Mouse (Mus musculus) neural tube, embryonic 12.5 days (tissue): ENCODE measurements at regions not wholly inside any gene's neighbourhood (a gene's known extent, or its start where the extent isn't known, plus 50 kb on each side); places are given as distances from the start of the nearest gene placed in this dataset.
A peak's percentile ranks its signal among the peaks of the same experiment; 100 is the strongest.

ENCODE experiments used
- ATAC-seq: fragments of 200-750 bp; cut with Nextera tagmentation; 2 replicates; pipeline ENCODE4 v1.8.0; 2017; ENCODE audit warnings: low read depth, mild to moderate bottlenecking, moderate TSS enrichment, moderate library complexity; ENCODE audit not compliant: low FRiP score
- H3K27ac ChIP-seq: fragments of 300-500 bp; sonication (generic); 2 replicates; pipeline ENCODE4 v1.5.1; 2016
- H3K27me3 ChIP-seq: fragments of 300-500 bp; sonication (generic); replicated peaks from 2 replicates; pipeline ENCODE4 v1.6.1; 2016; ENCODE audit warnings: mild to moderate bottlenecking
- H3K36me3 ChIP-seq: fragments of 300-500 bp; sonication (generic); 2 replicates; pipeline ENCODE4 v1.6.1; 2016; ENCODE audit warnings: mild to moderate bottlenecking
- H3K4me1 ChIP-seq: fragments of 300-500 bp; sonication (generic); 2 replicates; pipeline ENCODE4 v1.6.1; 2016
- H3K4me2 ChIP-seq: fragments of 300-500 bp; sonication (generic); replicated peaks from 2 replicates; pipeline ENCODE4 v1.6.1; 2016; ENCODE audit warnings: mild to moderate bottlenecking
- H3K4me3 ChIP-seq: fragments of 300-500 bp; sonication (generic); 2 replicates; pipeline ENCODE4 v1.5.1; 2016
- H3K9ac ChIP-seq: fragments of 300-500 bp; sonication (generic); 2 replicates; pipeline ENCODE4 v1.6.1; 2016; ENCODE audit warnings: mild to moderate bottlenecking
- H3K9me3 ChIP-seq: fragments of 300-500 bp; sonication (generic); 2 replicates; pipeline ENCODE4 v1.6.1; 2016; ENCODE audit warnings: mild to moderate bottlenecking
- WGBS: fragments of 180-500 bp; shearing (Covaris S2); methylation state at CpG from one replicate; pipeline ENCODE4 v1.1.7; 2016; 5-methylcytosine and 5-hydroxymethylcytosine counted together

DNA sequence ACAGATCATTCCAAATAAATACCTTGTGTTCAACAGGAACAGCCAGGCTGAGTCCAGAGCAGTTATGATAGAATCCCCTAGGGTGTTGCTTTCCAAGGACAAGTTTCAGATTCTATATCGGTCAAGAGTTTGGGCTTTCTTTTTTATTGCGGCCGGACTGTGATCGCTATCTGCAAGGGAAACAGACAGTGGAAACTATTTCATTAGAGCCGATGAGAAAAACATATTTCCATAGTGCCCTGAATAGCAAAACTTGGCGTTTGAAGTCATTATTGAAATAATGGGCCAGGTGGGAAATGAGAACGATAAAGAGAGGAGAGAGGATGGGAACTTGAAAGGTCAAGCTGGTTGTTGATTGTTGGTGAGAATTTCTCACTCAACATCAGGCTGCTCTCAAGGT, 282.4 kb upstream of the Gm12728 start:
- H3K9ac ChIP-seq: no peak overlapping the region
- ATAC-seq: no peak
- no peaks in the 10 kb centered on the region for H3K4me1 ChIP-seq
- no peak overlapping the region for H3K27ac ChIP-seq
- H3K4me3 ChIP-seq: no peak overlapping the region
- WGBS: 89% methylated on average over 7 of the region's 7 CpGs
- H3K9me3 ChIP-seq: no peaks in the 10 kb centered on the region
- H3K4me2 ChIP-seq: no peak overlapping the region
- H3K36me3 ChIP-seq: no peaks in the 10 kb centered on the region
- no peaks in the 10 kb centered on the region for H3K27me3 ChIP-seq

DNA sequence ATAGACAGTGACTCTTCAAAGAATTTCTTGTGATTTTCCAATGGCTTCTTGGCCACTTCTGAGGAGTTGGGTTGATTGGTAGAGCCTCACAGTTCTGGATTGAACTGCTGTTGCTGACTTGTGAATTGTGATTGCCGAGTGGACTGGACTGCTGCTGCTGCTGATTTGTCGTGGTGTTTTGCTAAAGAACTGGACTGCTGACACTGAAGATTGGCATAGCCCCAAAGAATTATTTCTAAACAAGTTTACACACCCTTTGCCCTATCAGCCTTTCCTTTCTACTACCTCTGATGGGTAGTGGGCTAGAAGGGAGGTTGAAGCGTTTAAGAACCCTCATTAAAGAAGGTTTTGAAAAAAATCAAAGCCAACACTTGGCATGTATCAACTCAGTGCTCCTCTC, 280.6 kb upstream of the Gm12728 start:
- 90% methylated on average over 3 of the region's 3 CpGs for WGBS
- H3K4me1 ChIP-seq: no peaks in the 10 kb centered on the region

DNA sequence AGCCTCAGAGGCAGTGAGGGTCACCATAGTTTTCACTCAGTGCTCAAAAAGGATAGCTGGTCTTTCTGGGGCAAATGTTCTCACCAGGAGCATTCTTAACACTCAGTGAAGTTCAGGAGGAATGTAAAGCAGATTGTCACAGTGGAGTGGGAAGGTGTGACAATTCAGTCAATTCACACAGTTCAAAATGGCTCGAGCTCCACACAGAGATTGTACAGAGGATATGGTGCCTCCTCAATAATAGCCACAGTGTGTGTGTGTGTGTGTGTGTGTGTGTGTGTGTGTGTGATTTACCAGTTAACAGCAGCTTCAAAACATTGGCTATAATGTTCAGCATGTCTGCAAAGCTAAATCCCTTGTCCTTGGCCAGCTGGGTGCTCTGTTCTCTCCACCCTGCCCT, 279.3 kb upstream of the Gm12728 start:
- ATAC-seq: no peak
- Histone ChIP-seq H3K36me3 (no peaks in the 10 kb centered on the region), H3K27me3 (no peaks in the 10 kb centered on the region), H3K4me3 (no peak overlapping the region), H3K9me3 (no peaks in the 10 kb centered on the region), H3K9ac (no peak overlapping the region), H3K27ac (no peak overlapping the region), H3K4me1 (no peaks in the 10 kb centered on the region), H3K4me2 (no peak overlapping the region)
- WGBS: 78% methylated on average over 1 of the region's 1 CpGs

More for the DNA sequence above, 280.6 kb upstream of the Gm12728 start:
- no peak overlapping the region for H3K4me3 ChIP-seq
- H3K27ac ChIP-seq: no peak overlapping the region
- H3K27me3 ChIP-seq: no peaks in the 10 kb centered on the region
- ATAC-seq: no peak
- H3K4me2 ChIP-seq: no peak overlapping the region
- H3K36me3 ChIP-seq: no peaks in the 10 kb centered on the region
- H3K9me3 ChIP-seq: no peaks in the 10 kb centered on the region
- no peak overlapping the region for H3K9ac ChIP-seq

DNA sequence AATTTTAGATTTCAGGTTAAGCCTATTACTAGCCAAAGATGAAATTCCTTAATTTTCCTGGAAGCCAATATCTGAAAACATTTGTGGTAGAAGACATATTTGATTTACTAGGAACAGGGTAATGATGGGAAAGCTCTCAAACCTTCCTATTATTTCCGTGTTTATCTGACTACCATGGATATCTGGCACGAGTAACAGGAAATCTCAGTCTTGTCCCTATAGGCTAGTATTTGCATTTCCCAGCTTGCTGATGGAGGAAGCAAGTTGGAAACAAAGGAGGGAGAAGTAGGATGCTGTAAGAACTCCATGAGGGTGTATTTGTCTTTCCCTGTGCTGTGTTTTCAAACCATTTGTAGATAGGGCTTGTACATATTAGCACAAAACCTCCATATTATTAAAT, 264.5 kb upstream of the Gm12728 start:
- no peaks in the 10 kb centered on the region for H3K27me3 ChIP-seq
- H3K27ac ChIP-seq: no peak overlapping the region
- no peak for ATAC-seq
- no peak overlapping the region for H3K9ac ChIP-seq
- no peaks in the 10 kb centered on the region for H3K36me3 ChIP-seq
- H3K9me3 ChIP-seq: no peaks in the 10 kb centered on the region
- no peak overlapping the region for H3K4me3 ChIP-seq
- H3K4me2 ChIP-seq: no peak overlapping the region
- no peaks in the 10 kb centered on the region for H3K4me1 ChIP-seq
- WGBS: 80% methylated on average over 2 of the region's 2 CpGs

DNA sequence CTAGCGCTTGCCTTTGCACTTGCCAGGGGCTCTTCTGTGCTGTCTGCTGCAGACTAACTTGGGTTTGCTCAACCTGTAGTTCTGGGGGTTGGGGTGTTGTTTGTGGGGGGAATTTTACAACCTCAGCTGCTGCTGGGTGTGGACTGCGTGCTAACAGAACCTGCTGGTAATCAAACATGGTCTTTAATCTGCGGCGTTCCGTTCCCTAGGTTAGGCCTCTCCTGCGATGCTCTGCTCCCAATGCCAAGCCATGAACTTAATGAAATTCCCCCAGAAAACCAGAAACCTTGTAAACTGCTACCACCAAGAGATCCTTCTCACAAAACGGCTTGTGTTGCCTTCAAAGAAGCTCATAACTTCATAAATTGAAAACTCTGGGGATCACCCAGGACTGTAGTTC, 262.9 kb upstream of the Gm12728 start:
- Histone ChIP-seq H3K4me2 (no peak overlapping the region), H3K4me1 (no peaks in the 10 kb centered on the region), H3K9me3 (no peaks in the 10 kb centered on the region), H3K36me3 (no peaks in the 10 kb centered on the region), H3K27ac (no peak overlapping the region), H3K4me3 (no peak overlapping the region), H3K27me3 (no peaks in the 10 kb centered on the region), H3K9ac (no peak overlapping the region)
- WGBS: 84% methylated on average over 7 of the region's 7 CpGs
- ATAC-seq: no peak

DNA sequence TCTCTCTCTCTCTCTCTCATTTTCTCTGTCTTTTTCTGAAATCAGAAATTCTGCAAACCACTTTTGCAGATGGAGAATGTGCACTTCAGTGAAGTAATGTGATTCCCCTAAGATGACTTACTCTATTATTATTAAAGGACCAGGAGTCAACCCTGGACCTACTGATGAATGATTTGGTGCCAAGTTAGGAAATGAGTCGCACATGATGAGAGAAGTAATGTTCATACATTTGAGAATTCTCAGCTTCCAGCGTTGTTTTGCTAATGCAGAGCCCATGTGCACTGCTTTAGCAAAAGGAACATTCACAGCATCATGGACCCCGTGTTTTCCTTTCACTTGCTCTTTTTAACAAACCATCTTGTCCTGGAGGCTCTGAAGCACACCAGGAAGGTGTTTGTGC, 262.4 kb upstream of the Gm12728 start:
- no peak for ATAC-seq
- no peaks in the 10 kb centered on the region for H3K9me3 ChIP-seq
- no peaks in the 10 kb centered on the region for H3K4me1 ChIP-seq
- WGBS: 79% methylated on average over 3 of the region's 3 CpGs
- H3K4me2 ChIP-seq: no peak overlapping the region
- H3K4me3 ChIP-seq: no peak overlapping the region
- H3K9ac ChIP-seq: no peak overlapping the region
- no peak overlapping the region for H3K27ac ChIP-seq
- no peaks in the 10 kb centered on the region for H3K36me3 ChIP-seq
- H3K27me3 ChIP-seq: no peaks in the 10 kb centered on the region

DNA sequence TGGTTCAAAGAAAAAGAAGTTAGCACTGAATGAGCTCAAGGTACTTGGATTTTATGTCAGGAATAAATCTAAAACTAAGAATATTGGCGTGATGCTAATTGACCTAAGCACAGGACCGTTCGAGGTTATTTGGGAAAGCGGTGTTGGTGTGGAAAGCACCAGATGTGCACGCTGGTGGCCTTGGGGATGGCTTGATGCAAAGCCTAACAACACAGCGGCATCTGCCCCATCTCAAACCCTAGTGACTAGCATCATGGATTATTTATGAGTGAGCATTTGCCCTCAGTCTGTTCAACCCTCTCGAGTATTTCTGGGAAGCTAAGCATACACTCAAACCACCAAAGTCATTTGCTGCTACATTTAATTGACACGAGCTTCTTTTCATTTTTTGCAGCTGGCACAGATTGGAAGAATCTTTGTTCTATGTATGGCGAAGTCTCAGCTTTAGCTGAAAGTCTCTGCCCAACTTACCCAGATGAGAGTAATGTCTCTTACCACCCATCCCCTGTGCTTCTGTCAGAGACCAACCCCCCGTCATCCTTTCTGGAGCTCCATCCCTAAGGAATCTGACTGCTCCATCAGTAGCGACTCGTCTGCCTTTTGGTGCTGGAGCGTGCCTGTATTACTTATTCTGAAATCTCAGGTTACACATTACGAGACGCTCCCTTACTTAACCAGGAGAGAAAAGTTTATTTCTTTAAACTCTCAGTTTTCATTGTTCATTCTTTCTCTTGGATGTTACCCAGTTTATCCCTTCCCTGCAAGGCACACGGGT, 257.8 kb upstream of the Gm12728 start:
- no peak overlapping the region for H3K4me2 ChIP-seq
- H3K27ac ChIP-seq: no peak overlapping the region
- H3K36me3 ChIP-seq: no peaks in the 10 kb centered on the region

DNA sequence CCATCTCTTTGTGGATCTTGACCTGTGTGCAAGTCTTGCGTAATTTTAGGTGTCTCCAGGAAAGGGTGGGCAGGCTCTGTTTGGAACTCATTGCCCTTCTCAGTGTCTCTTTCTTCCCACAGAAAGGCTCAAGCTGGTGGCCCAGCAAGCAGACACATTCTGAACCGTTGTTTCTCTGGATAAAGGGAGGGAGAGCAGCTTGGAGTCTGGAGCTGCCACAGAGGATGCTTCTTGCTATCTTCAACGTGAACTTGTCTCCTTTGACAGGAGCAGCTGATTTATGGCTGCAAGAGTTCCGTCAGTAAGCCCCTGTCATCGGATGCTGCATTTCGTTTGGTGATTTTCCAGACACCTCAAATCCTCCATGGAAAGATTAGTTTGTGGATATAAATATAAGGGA, 254.2 kb upstream of the Gm12728 start:
- Histone ChIP-seq H3K4me2 (no peak overlapping the region), H3K4me3 (no peak overlapping the region), H3K9ac (no peak overlapping the region), H3K9me3 (no peaks in the 10 kb centered on the region), H3K36me3 (no peaks in the 10 kb centered on the region), H3K27ac (no peak overlapping the region), H3K4me1 (no peaks in the 10 kb centered on the region), H3K27me3 (no peaks in the 10 kb centered on the region)
- ATAC-seq: no peak
- WGBS: 72% methylated on average over 6 of the region's 6 CpGs

More for the DNA sequence above, 257.8 kb upstream of the Gm12728 start:
- peak; percentile 48 for ATAC-seq
- Histone ChIP-seq H3K9ac (no peak overlapping the region), H3K9me3 (no peaks in the 10 kb centered on the region), H3K4me3 (no peak overlapping the region), H3K4me1 (no peaks in the 10 kb centered on the region), H3K27me3 (no peaks in the 10 kb centered on the region)
- 58% methylated on average over 16 of the region's 16 CpGs for WGBS

DNA sequence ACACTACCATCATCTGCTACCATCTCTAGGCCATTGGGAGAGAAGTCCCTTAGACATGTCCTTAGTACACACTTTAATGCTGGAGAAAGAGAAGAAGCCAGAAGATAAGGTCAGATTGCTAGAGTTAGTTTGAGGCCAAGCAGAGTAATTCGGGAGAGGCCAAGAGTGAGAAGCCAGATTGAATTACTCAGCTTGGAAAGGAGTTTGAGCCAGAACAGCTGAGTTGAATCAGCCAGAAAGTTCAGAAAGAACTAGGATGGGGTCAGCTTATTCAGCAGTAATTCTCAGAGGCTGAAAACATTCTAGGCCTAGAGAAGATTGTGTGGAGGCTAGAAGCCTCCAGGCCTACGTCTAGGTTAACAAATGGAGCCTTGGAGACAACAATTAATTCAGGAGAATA, 244.2 kb upstream of the Gm12728 start:
- no peaks in the 10 kb centered on the region for H3K27me3 ChIP-seq
- 89% methylated on average over 2 of the region's 2 CpGs for WGBS
- no peak overlapping the region for H3K4me3 ChIP-seq
- H3K27ac ChIP-seq: no peak overlapping the region
- no peak for ATAC-seq
- H3K9ac ChIP-seq: no peak overlapping the region
- H3K36me3 ChIP-seq: no peaks in the 10 kb centered on the region
- no peaks in the 10 kb centered on the region for H3K9me3 ChIP-seq
- no peaks in the 10 kb centered on the region for H3K4me1 ChIP-seq
- no peak overlapping the region for H3K4me2 ChIP-seq

DNA sequence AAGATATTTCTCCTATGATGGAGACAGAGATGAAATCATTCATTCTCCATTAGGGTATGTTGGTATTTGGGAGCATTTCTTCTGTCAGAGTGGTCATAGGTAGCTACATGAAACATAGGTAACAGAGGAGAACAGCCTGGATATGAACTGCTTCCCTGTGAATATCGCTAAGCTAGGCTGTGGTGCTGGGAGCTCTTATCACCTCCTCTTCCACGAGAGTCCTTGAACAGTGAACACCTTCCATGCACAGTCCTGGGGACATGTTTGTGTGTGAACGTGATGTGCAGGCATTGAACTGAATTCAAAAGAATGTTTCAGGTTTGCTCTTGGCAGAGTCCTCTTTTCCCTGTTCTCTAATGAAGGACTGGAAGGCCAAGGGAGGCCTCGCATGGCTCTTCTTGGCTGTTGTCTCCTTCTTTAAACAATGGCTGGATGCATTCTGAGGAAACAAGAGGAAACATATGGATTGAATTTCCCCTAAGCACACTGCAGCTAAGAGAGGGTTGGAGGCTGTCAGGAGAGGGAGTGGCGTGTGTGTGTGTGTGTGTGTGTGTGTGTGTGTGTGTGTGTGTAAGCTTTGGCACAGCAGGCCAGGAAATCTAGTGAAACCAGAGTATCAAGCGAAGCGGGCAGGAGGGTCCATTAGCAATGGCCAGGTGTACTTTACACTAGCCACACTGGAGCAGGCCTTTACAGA, 239.8 kb upstream of the Gm12728 start:
- no peak overlapping the region for H3K4me2 ChIP-seq
- no peak overlapping the region for H3K4me3 ChIP-seq
- H3K4me1 ChIP-seq: no peaks in the 10 kb centered on the region
- WGBS: 86% methylated on average over 7 of the region's 7 CpGs
- H3K9ac ChIP-seq: no peak overlapping the region
- H3K27me3 ChIP-seq: no peaks in the 10 kb centered on the region
- H3K36me3 ChIP-seq: no peaks in the 10 kb centered on the region
- ATAC-seq: no peak
- H3K9me3 ChIP-seq: no peaks in the 10 kb centered on the region
- no peak overlapping the region for H3K27ac ChIP-seq

DNA sequence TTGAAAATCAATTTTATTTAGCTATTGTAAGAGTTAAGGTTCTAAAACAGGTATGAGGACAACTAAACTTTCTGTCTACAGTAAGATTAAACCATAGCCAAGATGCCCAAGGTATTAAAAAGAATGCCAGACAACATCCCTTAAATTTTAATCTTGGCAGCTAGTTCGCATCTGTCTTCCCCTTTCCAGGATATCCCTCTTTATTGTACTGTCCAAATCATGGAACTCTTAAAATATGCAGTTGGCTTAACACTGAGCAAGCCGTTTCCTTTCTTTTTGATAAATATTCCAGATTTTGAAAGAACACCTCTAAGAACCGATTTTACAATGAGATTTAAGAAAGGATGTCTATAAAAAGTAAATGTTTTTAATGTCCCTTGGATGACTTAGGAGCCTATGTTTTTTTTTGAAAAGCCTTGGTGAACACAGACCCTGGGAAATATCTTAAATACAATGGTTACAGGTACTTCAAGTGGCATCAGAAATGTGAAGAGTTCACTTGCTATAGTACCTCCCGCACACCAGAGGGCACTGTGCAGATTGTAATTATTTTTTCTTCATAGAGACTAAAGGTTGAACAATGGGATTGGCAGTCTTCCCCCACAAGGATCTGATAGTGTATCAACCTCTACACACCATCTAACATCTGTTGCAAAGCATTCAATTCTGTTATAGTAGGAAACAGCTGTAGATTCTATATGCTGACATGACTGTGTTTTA, 237.5 kb upstream of the Gm12728 start:
- Histone ChIP-seq H3K4me1 (no peaks in the 10 kb centered on the region), H3K4me2 (no peak overlapping the region), H3K9ac (no peak overlapping the region), H3K4me3 (no peak overlapping the region), H3K27ac (no peak overlapping the region), H3K36me3 (no peaks in the 10 kb centered on the region), H3K27me3 (no peaks in the 10 kb centered on the region), H3K9me3 (no peaks in the 10 kb centered on the region)
- no peak for ATAC-seq
- 92% methylated on average over 4 of the region's 4 CpGs for WGBS

DNA sequence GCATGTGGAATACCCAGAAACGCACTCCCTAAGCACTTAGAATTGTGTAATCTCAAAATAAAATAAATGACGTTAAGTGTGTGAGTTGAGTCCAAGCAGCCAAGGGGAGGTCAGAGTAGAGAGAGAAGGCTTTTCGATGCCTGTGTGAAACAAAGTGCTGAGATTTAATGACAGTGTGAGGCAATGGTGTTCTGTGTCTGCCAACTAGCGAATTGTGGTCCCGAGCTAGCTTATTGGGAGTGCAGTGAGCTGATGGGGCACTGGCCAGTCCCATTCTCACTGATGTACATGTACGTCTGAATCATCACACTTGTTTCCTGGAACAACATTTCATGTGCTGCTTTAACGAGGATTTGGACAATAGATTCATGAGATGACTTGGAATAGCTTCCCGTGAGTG, 234.7 kb upstream of the Gm12728 start:
- Histone ChIP-seq H3K4me3 (no peak overlapping the region), H3K9ac (no peak overlapping the region), H3K36me3 (no peaks in the 10 kb centered on the region), H3K4me2 (no peak overlapping the region), H3K9me3 (no peaks in the 10 kb centered on the region), H3K27ac (no peak overlapping the region), H3K27me3 (no peaks in the 10 kb centered on the region), H3K4me1 (no peaks in the 10 kb centered on the region)
- ATAC-seq: no peak
- WGBS: 92% methylated on average over 8 of the region's 8 CpGs
